Mouse (Mus musculus) kidney, postnatal 0 days (tissue): ENCODE results near the gene Gm10428. TPM values are rescaled to one million over a fixed set of nuclear protein-coding genes. Genes with fewer than 3 reads are reported as not detected.
"Not testable (repeated sequence)": the region's sequence is repeated elsewhere in the genome, so short reads cannot be mapped to it uniquely, and the experiment has no call there.

Experiments
- ATAC-seq: fragments of 200-750 bp; cut with Nextera tagmentation; replicated peaks from 2 replicates; pipeline ENCODE4 v1.8.0; 2017; ENCODE audit warnings: low read depth, moderate number of reproducible peaks, moderate TSS enrichment, moderate library complexity; ENCODE audit not compliant: low FRiP score
- DNase-seq: peaks from one replicate; pipeline ENCODE4 v3.0.0-alpha.2; 2016; ENCODE audit warnings: low spot score
- H3K27ac ChIP-seq: fragments of 300-500 bp; sonication (generic); 2 replicates; pipeline ENCODE4 v1.5.1; 2014; ENCODE audit warnings: mild to moderate bottlenecking
- H3K27me3 ChIP-seq: fragments of 300-500 bp; sonication (generic); 2 replicates; pipeline ENCODE4 v1.6.1; 2014; ENCODE audit warnings: low read length, mixed read lengths; ENCODE audit not compliant: insufficient read depth
- H3K36me3 ChIP-seq: fragments of 300-500 bp; sonication (generic); 2 replicates; pipeline ENCODE4 v1.6.1; 2014; ENCODE audit warnings: low read length, mixed read lengths; ENCODE audit not compliant: insufficient read depth
- H3K4me1 ChIP-seq: fragments of 300-500 bp; sonication (generic); replicated peaks from 2 replicates; pipeline ENCODE4 v1.6.1; 2014; ENCODE audit warnings: antibody characterized with exemption, low read length, mixed read lengths; ENCODE audit not compliant: insufficient read depth
- H3K4me2 ChIP-seq: fragments of 300-500 bp; sonication (generic); 2 replicates; pipeline ENCODE4 v1.6.1; 2014; ENCODE audit warnings: mild to moderate bottlenecking, low read length, moderate library complexity, mixed read lengths
- H3K4me3 ChIP-seq: fragments of 300-500 bp; sonication (generic); replicated peaks from 2 replicates; pipeline ENCODE4 v1.5.1; 2014; ENCODE audit warnings: low read depth, low read length
- H3K9ac ChIP-seq: fragments of 300-500 bp; sonication (generic); 2 replicates; pipeline ENCODE4 v1.6.1; 2014; ENCODE audit warnings: low read depth, low read length
- H3K9me3 ChIP-seq: fragments of 300-500 bp; sonication (generic); replicated peaks from 2 replicates; pipeline ENCODE4 v1.6.1; 2016; ENCODE audit warnings: low read length, inconsistent platforms, mixed read lengths
- CTCF ChIP-seq: IDR thresholded peaks from 2 replicates; pipeline ENCODE4 v1.5.1; 2016; ENCODE audit warnings: antibody characterized with exemption, low read depth, mild to moderate bottlenecking, moderate library complexity
- WGBS: fragments of 180-500 bp; shearing (Covaris S2); extraction: QIAGEN DNeasy Blood & Tissue Kit; methylation state at CpG from one replicate; pipeline ENCODE4 v1.1.7; 2014; 5-methylcytosine and 5-hydroxymethylcytosine counted together
- polyA plus RNA-seq: library from polyadenylated mRNA; unstranded; fragments of >200 nt; fragmentation: Nextera tagmentation; extraction: Ambion mirVana; gene quantifications from 2 replicates; pipeline ENCODE4 v1.2.1, GENCODE M21; 2015

Gm10428 gene
- polyA plus RNA-seq, 1 experiment from 2014 or later, result 0.45 TPM

GRCm38 (mm10) chr11:62747227-62747626, 5.7 kb upstream of the Gm10428 start:
- no peak overlapping the region for H3K4me3 ChIP-seq
- H3K27ac ChIP-seq, result no peak overlapping the region
- no peak for ATAC-seq
- H3K9ac ChIP-seq, result no peak overlapping the region
- no peaks in the 10 kb centered on the region for H3K9me3 ChIP-seq
- no peaks in the 10 kb centered on the region for H3K4me1 ChIP-seq
- DNase-seq, result no peak
- 71% methylated on average over 9 of the region's 9 CpGs for WGBS
- H3K36me3 ChIP-seq, result no peaks in the 10 kb centered on the region
- TF ChIP-seq CTCF, result no peak
- H3K4me2 ChIP-seq, result no peak overlapping the region
- no peaks in the 10 kb centered on the region for H3K27me3 ChIP-seq

GRCm38 (mm10) chr11:62748062-62748461, 4.8 kb upstream of the Gm10428 start:
- 82% methylated on average over 4 of the region's 4 CpGs for WGBS
- ATAC-seq (no peak), DNase-seq (no peak)
- H3K9ac ChIP-seq, result no peak overlapping the region
- no peak overlapping the region for H3K4me3 ChIP-seq
- no peaks in the 10 kb centered on the region for H3K4me1 ChIP-seq
- no peaks in the 10 kb centered on the region for H3K27me3 ChIP-seq
- H3K36me3 ChIP-seq, result no peaks in the 10 kb centered on the region
- H3K27ac ChIP-seq, result no peak overlapping the region
- H3K9me3 ChIP-seq, result no peaks in the 10 kb centered on the region
- no peak overlapping the region for H3K4me2 ChIP-seq
- TF ChIP-seq CTCF, result no peak

- H3K4me2 ChIP-seq, H3K9me3 ChIP-seq, DNase-seq, H3K4me3 ChIP-seq, ATAC-seq, H3K27ac ChIP-seq, H3K27me3 ChIP-seq, H3K9ac ChIP-seq, H3K4me1 ChIP-seq, H3K36me3 ChIP-seq: not testable (repeated sequence)
- WGBS, result 89% methylated on average over 13 of the region's 13 CpGs
Measured at GRCm38 (mm10) chr11:62749445-62749844, 3.5 kb upstream of the Gm10428 start.

- Histone ChIP-seq H3K9me3 (no peaks in the 10 kb centered on the region), H3K27ac (no peak overlapping the region), H3K4me1 (no peaks in the 10 kb centered on the region), H3K27me3 (no peaks in the 10 kb centered on the region), H3K36me3 (no peaks in the 10 kb centered on the region), H3K4me2 (no peak overlapping the region), H3K4me3 (no peak overlapping the region), H3K9ac (no peak overlapping the region)
- DNase-seq (peak; percentile 45), ATAC-seq (no peak)
- WGBS, result 32% methylated on average over 11 of the region's 11 CpGs
- no peak for TF ChIP-seq CTCF
Measured at GRCm38 (mm10) chr11:62752191-62752590, 709 bp upstream of the Gm10428 start.

GRCm38 (mm10) chr11:62756456-62757142, 3.7 kb downstream of the Gm10428 start:
- Histone ChIP-seq H3K36me3 (no peaks in the 10 kb centered on the region), H3K4me3 (0 out of 2 replicates have a peak overlapping the region, but pooled peaks have one; percentile 6), H3K4me2 (peak overlapping the region; percentile 47), H3K9me3 (no peaks in the 10 kb centered on the region), H3K4me1 (no peaks in the 10 kb centered on the region), H3K9ac (0 out of 2 replicates have a peak overlapping the region, but pooled peaks have one; percentile 19), H3K27ac (peak overlapping the region; percentile 48; the same call in 1 of the 2 replicates), H3K27me3 (no peaks in the 10 kb centered on the region)
- TF ChIP-seq CTCF, result peak; percentile 99
- ATAC-seq (peak; percentile 98), DNase-seq (peak; percentile 98)
- 5% methylated on average over 36 of the region's 36 CpGs for WGBS

- 0 out of 2 replicates have a peak overlapping the region, but pooled peaks have one; percentile 6 for H3K4me3 ChIP-seq
- 7% methylated on average over 7 of the region's 7 CpGs for WGBS
- ATAC-seq, result peak; percentile 9; the same call in 1 of the 2 replicates
- TF ChIP-seq CTCF, result no peak
- H3K4me2 ChIP-seq, result peak overlapping the region; percentile 47
- no peaks in the 10 kb centered on the region for H3K4me1 ChIP-seq
- no peak overlapping the region; the same call in 1 of the 2 replicates for H3K27ac ChIP-seq
- no peaks in the 10 kb centered on the region for H3K9me3 ChIP-seq
- no peaks in the 10 kb centered on the region for H3K36me3 ChIP-seq
- no peak for DNase-seq
- H3K27me3 ChIP-seq, result no peaks in the 10 kb centered on the region
- no peak overlapping the region for H3K9ac ChIP-seq
Measured at GRCm38 (mm10) chr11:62757143-62757507, 4.2 kb downstream of the Gm10428 start.

GRCm38 (mm10) chr11:62757906-62758305, 5.0 kb downstream of the Gm10428 start:
- Histone ChIP-seq H3K9ac (no peak overlapping the region), H3K4me3 (no peak overlapping the region), H3K27me3 (no peaks in the 10 kb centered on the region), H3K36me3 (no peaks in the 10 kb centered on the region), H3K4me2 (no peak overlapping the region), H3K9me3 (no peaks in the 10 kb centered on the region), H3K4me1 (no peaks in the 10 kb centered on the region), H3K27ac (no peak overlapping the region)
- 85% methylated on average over 6 of the region's 6 CpGs for WGBS
- no peak for DNase-seq
- TF ChIP-seq CTCF, result no peak
- ATAC-seq, result no peak
